Comparison of ENCODE assay signal across 18 mouse cellular contexts in the genomic region with DNA sequence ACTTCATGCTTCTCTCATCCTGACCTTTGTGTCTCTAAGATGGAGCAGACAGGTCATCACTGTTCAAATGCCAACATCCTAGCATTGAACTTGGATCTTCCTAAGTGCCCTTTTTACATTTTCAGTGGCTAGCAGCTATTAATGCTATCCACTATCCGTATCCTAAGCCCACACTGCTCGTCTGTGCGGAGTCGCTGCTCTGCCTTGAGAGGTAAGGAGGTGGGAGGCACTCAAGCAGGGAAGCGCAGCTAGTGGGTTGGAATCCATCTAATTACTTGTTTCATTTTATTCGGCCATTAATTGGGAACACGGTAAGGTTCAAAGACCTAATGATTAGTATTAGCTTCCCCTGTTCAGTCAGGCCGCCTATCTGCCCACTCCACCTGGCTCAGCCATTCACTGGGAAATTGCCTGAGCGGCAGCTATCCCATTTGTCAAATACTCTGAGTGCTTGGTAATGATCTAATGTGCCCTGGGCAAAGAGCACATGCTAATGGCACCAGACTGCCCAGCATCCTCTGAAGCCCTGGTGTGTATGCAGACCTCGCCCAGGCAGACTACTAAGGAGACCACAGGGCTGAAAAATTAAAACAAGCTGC.
A peak's percentile ranks its signal among the peaks of the same experiment; 100 is the strongest.
DNase-seq lines count a peak whose midpoint lies in the region; ATAC-seq and TF ChIP-seq lines count a peak whose summit lies in the region.
"Had no signal": no experiment of that assay in that cellular context is flagged by ENCODE, and none has a peak within 500 bp of the region (broad histone marks: within the 10 kb centered on the region; RNA-seq: fewer than 3 reads in every experiment).

No protein-coding gene starts in this region.

- peaks cover 46% of the 10 kb centered on the region for H3K4me1 ChIP-seq in forebrain, embryonic 12.5 days
- peaks cover 11% of the 10 kb centered on the region for H3K4me1 ChIP-seq in forebrain, embryonic 14.5 days (ENCODE audit: control insufficient read depth, insufficient read depth, low read length)
- H3K4me1 ChIP-seq in hindbrain, embryonic 12.5 days = peaks cover 20% of the 10 kb centered on the region
- H3K4me1 ChIP-seq in kidney, embryonic 16.5 days (ENCODE audit: insufficient read depth, low read length) = peaks cover 22% of the 10 kb centered on the region; the same call in 1 of the 2 replicates
- peaks cover 32% of the 10 kb centered on the region for H3K4me1 ChIP-seq in neural tube, embryonic 12.5 days
- H3K4me1 ChIP-seq in cerebellum, adult 2 months (ENCODE audit: control insufficient read depth, insufficient read depth, low read length) = peaks cover 33% of the 10 kb centered on the region
- H3K4me1 ChIP-seq in lung, adult 2 months (ENCODE audit: control insufficient read depth, insufficient read depth, low read length) = no peaks in the 10 kb centered on the region

- no peaks in the 10 kb centered on the region for H3K36me3 ChIP-seq in forebrain, embryonic 12.5 days (replicated peaks)
- H3K36me3 ChIP-seq in forebrain, embryonic 14.5 days (ENCODE audit: control insufficient read depth, insufficient read depth, low read length) = no peaks in the 10 kb centered on the region
- H3K36me3 ChIP-seq in hindbrain, embryonic 12.5 days = no peaks in the 10 kb centered on the region
- H3K36me3 ChIP-seq in kidney, embryonic 16.5 days (ENCODE audit: insufficient read depth, low read length) = no peaks in the 10 kb centered on the region
- no peaks in the 10 kb centered on the region for H3K36me3 ChIP-seq in neural tube, embryonic 12.5 days
- H3K36me3 ChIP-seq: embryonic facial prominence, embryonic 15.5 days; limb, embryonic 12.5 days had no signal

- DNase-seq in forebrain, embryonic 14.5 days (ENCODE audit: low spot score) = no peak
- DNase-seq in cerebellum, adult 2 months = no peak
- no peak for DNase-seq in layer of hippocampus, adult 9-10 months (ENCODE audit: low spot score)
- DNase-seq in lung, adult 2 months = no peak
- DNase-seq: B cell, adult 2 months; cerebellum, adult 18-20 months; forebrain, postnatal 0 days; gastrocnemius, postnatal 25 days; heart, postnatal 4 days; liver, postnatal 0 days; right cerebral cortex, postnatal 25 days had no signal

- no peak overlapping the region for H3K4me2 ChIP-seq in forebrain, embryonic 12.5 days
- H3K4me2 ChIP-seq in forebrain, embryonic 14.5 days (ENCODE audit: low read length) = no peak overlapping the region
- no peak overlapping the region for H3K4me2 ChIP-seq in hindbrain, embryonic 12.5 days (replicated peaks)
- no peak overlapping the region for H3K4me2 ChIP-seq in kidney, embryonic 16.5 days (replicated peaks; ENCODE audit: low read depth, low read length)
- no peak overlapping the region for H3K4me2 ChIP-seq in neural tube, embryonic 12.5 days (replicated peaks)
- H3K4me2 ChIP-seq: embryonic facial prominence, embryonic 15.5 days; heart, embryonic 11.5 days; limb, embryonic 12.5 days had no signal

- H3K4me3 ChIP-seq in forebrain, embryonic 12.5 days (replicated peaks) = no peak overlapping the region
- no peak overlapping the region for H3K4me3 ChIP-seq in forebrain, embryonic 14.5 days (ENCODE audit: low read depth, low read length)
- H3K4me3 ChIP-seq in hindbrain, embryonic 12.5 days = no peak overlapping the region
- H3K4me3 ChIP-seq in kidney, embryonic 16.5 days (ENCODE audit: low read length) = no peak overlapping the region
- H3K4me3 ChIP-seq in neural tube, embryonic 12.5 days = no peak overlapping the region
- no peak overlapping the region for H3K4me3 ChIP-seq in cerebellum, adult 2 months (replicated peaks; ENCODE audit: insufficient read depth, low read depth, low read length)
- no peak overlapping the region for H3K4me3 ChIP-seq in lung, adult 2 months (replicated peaks; ENCODE audit: extremely low read depth, low read depth, low read length)
- H3K4me3 ChIP-seq: embryonic facial prominence, embryonic 15.5 days; limb, embryonic 12.5 days had no signal

- peaks cover 19% of the 10 kb centered on the region for H3K27me3 ChIP-seq in forebrain, embryonic 12.5 days
- no peaks in the 10 kb centered on the region for H3K27me3 ChIP-seq in forebrain, embryonic 14.5 days (replicated peaks; ENCODE audit: control insufficient read depth, insufficient read depth, low read length)
- no peaks in the 10 kb centered on the region for H3K27me3 ChIP-seq in hindbrain, embryonic 12.5 days
- 0 out of 2 replicates have a peak, but pooled peaks cover 4% of the 10 kb centered on the region for H3K27me3 ChIP-seq in kidney, embryonic 16.5 days (ENCODE audit: insufficient read depth, low read length)
- H3K27me3 ChIP-seq in neural tube, embryonic 12.5 days (replicated peaks) = no peaks in the 10 kb centered on the region
- no peaks in the 10 kb centered on the region for H3K27me3 ChIP-seq in cerebellum, adult 2 months (ENCODE audit: control insufficient read depth, insufficient read depth, low read length)
- H3K27me3 ChIP-seq: embryonic facial prominence, embryonic 15.5 days had no signal

- TF ChIP-seq POLR2A in cerebellum, adult 2 months (IDR thresholded peaks at IDR 0.05; ENCODE audit: borderline replicate concordance, insufficient read depth, low read length) = no peak
- TF ChIP-seq POLR2A in lung, adult 2 months (IDR thresholded peaks at IDR 0.05; ENCODE audit: borderline replicate concordance, extremely low read depth, low read depth, low read length) = no peak

- peak; percentile 60 for ATAC-seq in forebrain, embryonic 12.5 days (ENCODE audit: low FRiP score)
- no peak; the same call in 1 of the 2 replicates for ATAC-seq in forebrain, embryonic 14.5 days
- peak; percentile 69 for ATAC-seq in hindbrain, embryonic 12.5 days (ENCODE audit: low FRiP score)
- peak; percentile 71; the same call in 1 of the 2 replicates for ATAC-seq in kidney, embryonic 16.5 days (ENCODE audit: low FRiP score, low TSS enrichment)
- peak; percentile 29; the same call in 1 of the 2 replicates for ATAC-seq in neural tube, embryonic 12.5 days (ENCODE audit: low FRiP score, low read depth)
- ATAC-seq: forebrain, postnatal 0 days; liver, postnatal 0 days had no signal

- 27% methylated on average over 10 of the region's 10 CpGs for WGBS in forebrain, embryonic 12.5 days
- 11% methylated on average over 10 of the region's 10 CpGs for WGBS in forebrain, embryonic 14.5 days
- 54% methylated on average over 10 of the region's 10 CpGs for WGBS in hindbrain, embryonic 12.5 days
- WGBS in kidney, embryonic 16.5 days = 30% methylated on average over 10 of the region's 10 CpGs
- 50% methylated on average over 10 of the region's 10 CpGs for whole genome bisulfite sequencing in neural tube, embryonic 12.5 days
- 87% methylated on average over 10 of the region's 10 CpGs for WGBS in cerebellum, adult 2 months
- WGBS in lung, adult 2 months = 80% methylated on average over 10 of the region's 10 CpGs

- 0 out of 2 replicates have a peak overlapping the region, but pooled peaks have one; percentile 25 for H3K27ac ChIP-seq in forebrain, embryonic 12.5 days
- H3K27ac ChIP-seq in forebrain, embryonic 14.5 days (ENCODE audit: low read depth, low read length) = no peak overlapping the region
- H3K27ac ChIP-seq in hindbrain, embryonic 12.5 days = peak overlapping the region; percentile 49; the same call in 1 of the 2 replicates
- H3K27ac ChIP-seq in kidney, embryonic 16.5 days (ENCODE audit: low read length) = no peak overlapping the region
- H3K27ac ChIP-seq in neural tube, embryonic 12.5 days = no peak overlapping the region
- no peak overlapping the region for H3K27ac ChIP-seq in cerebellum, adult 2 months (ENCODE audit: insufficient read depth, low read length)
- H3K27ac ChIP-seq: embryonic facial prominence, embryonic 15.5 days; limb, embryonic 12.5 days had no signal

- no peaks in the 10 kb centered on the region for H3K9me3 ChIP-seq in forebrain, embryonic 12.5 days
- no peaks in the 10 kb centered on the region for H3K9me3 ChIP-seq in forebrain, embryonic 14.5 days (replicated peaks; ENCODE audit: control insufficient read depth, low read length)
- no peaks in the 10 kb centered on the region for H3K9me3 ChIP-seq in hindbrain, embryonic 12.5 days (replicated peaks)
- no peaks in the 10 kb centered on the region for H3K9me3 ChIP-seq in kidney, embryonic 16.5 days (ENCODE audit: low read length)
- H3K9me3 ChIP-seq in neural tube, embryonic 12.5 days = no peaks in the 10 kb centered on the region
- H3K9me3 ChIP-seq: embryonic facial prominence, embryonic 15.5 days; limb, embryonic 12.5 days had no signal

- TF ChIP-seq CTCF in cerebellum, adult 2 months (IDR thresholded peaks at IDR 0.05; ENCODE audit: borderline replicate concordance, insufficient read depth, low read depth, low read length) = no peak
- TF ChIP-seq CTCF in lung, adult 2 months (IDR thresholded peaks at IDR 0.05; ENCODE audit: insufficient read depth, low read length) = no peak

- H3K9ac ChIP-seq in forebrain, embryonic 12.5 days = no peak overlapping the region
- no peak overlapping the region for H3K9ac ChIP-seq in forebrain, embryonic 14.5 days (ENCODE audit: low read length)
- no peak overlapping the region for H3K9ac ChIP-seq in hindbrain, embryonic 12.5 days
- no peak overlapping the region for H3K9ac ChIP-seq in kidney, embryonic 16.5 days (replicated peaks; ENCODE audit: low read length)
- H3K9ac ChIP-seq in neural tube, embryonic 12.5 days = no peak overlapping the region
- H3K9ac ChIP-seq: embryonic facial prominence, embryonic 15.5 days; forebrain, postnatal 0 days; limb, embryonic 12.5 days; liver, postnatal 0 days had no signal

Comparison
In these comparisons a context has a peak if more than half of its experiments do, and no peak if none do; other contexts are left out.
1. H3K27ac ChIP-seq: peak in forebrain, embryonic 12.5 days (single experiment) and hindbrain, embryonic 12.5 days (single experiment); none in forebrain, embryonic 14.5 days (single experiment), kidney, embryonic 16.5 days (single experiment), neural tube, embryonic 12.5 days (single experiment) and cerebellum, adult 2 months (single experiment).